Mouse (Mus musculus): ENCODE results near the gene Wnt5a. TPM values are rescaled to one million over a fixed set of nuclear protein-coding genes. Genes with fewer than 3 reads are reported as not detected.

Gene Wnt5a
- 77.2 TPM for polyA plus RNA-seq (2014; fragmentation: Illumina TruSeq; extraction: RNeasy Lipid Tissue Mini Kit (QIAGEN cat#74804); ENCODE audit: low read depth, low replicate concordance)

GRCm38 (mm10) chr14:28504101-28505050, at the start of gene Wnt5a:
TSS of gene Wnt5a (plus strand) at chr14:28504750.

